Mouse (Mus musculus) heart, adult 11 months (tissue): ENCODE measurements around the gene Imp3.
A peak's percentile ranks its signal among the peaks of the same experiment; 100 is the strongest.

Experiments used
- DNase-seq: peaks from one replicate; pipeline ENCODE4 v3.0.0; 2022

The Imp3 gene

DNA sequence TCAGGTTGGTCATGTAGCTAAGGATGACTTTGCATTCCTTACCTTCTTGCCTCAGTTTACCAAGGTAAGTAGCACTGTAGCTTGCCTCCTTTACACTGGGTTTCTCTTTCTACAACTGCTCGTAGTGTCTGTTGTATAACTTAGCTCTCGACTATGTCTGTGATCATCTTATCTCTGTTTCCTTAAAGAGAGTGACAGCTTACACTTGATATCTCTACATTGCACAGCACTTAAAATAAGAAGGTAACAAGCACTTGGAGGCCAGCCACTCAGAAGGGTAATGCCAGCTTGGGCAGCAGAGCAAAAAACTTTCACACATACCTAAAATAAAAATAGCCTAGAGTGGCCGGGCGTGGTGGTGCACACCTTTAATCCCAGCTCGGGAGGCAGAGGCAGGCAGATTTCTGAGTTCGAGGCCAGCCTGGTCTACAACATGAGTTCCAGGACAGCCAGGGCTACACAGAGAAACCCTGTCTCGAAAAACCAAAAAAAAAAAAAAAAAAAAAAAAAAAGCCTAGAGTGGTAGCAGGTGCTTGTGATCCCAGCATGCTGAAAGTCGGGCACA is 36.8 kb downstream of the Imp3 start:
- peak; percentile 77 for DNase-seq

DNA sequence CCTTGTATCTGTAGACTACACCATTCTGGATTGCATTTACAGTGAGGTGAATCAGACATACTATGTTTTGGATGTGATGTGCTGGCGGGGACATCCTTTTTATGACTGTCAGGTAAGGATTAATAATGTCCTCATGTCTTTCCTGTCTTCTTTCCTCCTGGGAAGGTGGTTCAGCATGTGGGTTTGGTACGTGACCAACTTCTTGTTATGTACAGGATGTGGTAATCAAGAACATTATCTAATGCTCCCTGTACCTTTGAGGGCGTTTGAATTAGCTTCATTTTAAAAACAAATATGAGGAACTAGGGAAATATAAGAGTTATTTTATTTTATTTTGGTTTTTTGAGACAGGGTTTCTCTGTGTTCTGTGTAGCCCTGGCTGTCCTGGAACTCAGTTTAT is 37.9 kb downstream of the Imp3 start:
- peak; percentile 34 for DNase-seq

DNA sequence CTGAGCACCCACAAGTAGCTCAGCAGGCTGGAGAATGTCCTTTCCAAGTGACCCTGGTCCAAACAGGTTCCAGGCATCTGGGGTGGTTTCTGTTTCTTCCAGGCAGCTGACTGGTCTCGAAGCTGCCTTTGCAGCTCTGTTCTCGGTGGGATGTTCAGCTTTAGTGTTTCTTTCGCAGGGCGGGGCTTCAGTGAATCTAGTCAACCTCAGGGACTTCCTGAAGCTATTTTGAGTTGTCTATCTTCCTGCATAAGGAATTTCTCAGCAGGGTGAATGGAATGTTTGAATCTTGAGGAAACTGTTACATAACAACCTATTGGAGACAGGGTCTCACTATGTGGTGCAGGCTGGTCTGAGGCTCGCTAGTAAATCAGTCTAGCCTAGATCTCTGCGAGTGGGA is 42.9 kb downstream of the Imp3 start:
- DNase-seq, result peak; percentile 71

- DNase-seq, result no peak
Measured at GRCm38 (mm10) chr9:56981502-56981901, 44.2 kb downstream of the Imp3 start.
